Mouse (Mus musculus): ENCODE results near the gene Fhod1. TPM values are rescaled to one million over a fixed set of nuclear protein-coding genes. Genes with fewer than 3 reads are reported as not detected.

The Fhod1 gene
- total RNA-seq, 2 experiments from 2014 or later, result 2.6 to 2.7 TPM

- peak; percentile 96 to 99 for DNase-seq (ENCODE audit: extremely low spot score in 1 of 2, low spot score in 2 of 2)
- intact Hi-C loops (cut with DNase I), result no loop called here
Measured at GRCm38 (mm10) chr8:105326141-105326672, 21.5 kb downstream of the Fhod1 start, which contains the start of the genes Lrrc29 and Tmem208. TSS of gene Lrrc29 (minus strand) at chr8:105326278. TSS of gene Tmem208 (plus strand) at chr8:105326354.

GRCm38 (mm10) chr8:105325641-105326093, 22.1 kb downstream of the Fhod1 start:
- peak in 1 of 2 experiments; percentile 62 for DNase-seq (ENCODE audit: extremely low spot score in 1 of 2, low spot score in 2 of 2)
- intact Hi-C loops (cut with DNase I), result no loop called here

GRCm38 (mm10) chr8:105323183-105323582, 24.6 kb downstream of the Fhod1 start:
- intact Hi-C loops (cut with DNase I), result no loop called here
- DNase-seq (ENCODE audit: extremely low spot score in 1 of 2, low spot score in 2 of 2), result no peak

GRCm38 (mm10) chr8:105318662-105319190, 29.0 kb downstream of the Fhod1 start:
- intact Hi-C loops (cut with DNase I), result no loop called here

GRCm38 (mm10) chr8:105317941-105318340, 29.8 kb downstream of the Fhod1 start:
- DNase-seq (ENCODE audit: extremely low spot score in 1 of 2, low spot score in 2 of 2), result no peak
- intact Hi-C loops (cut with DNase I), result no loop called here

More at GRCm38 (mm10) chr8:105318662-105319190, 29.0 kb downstream of the Fhod1 start:
- DNase-seq (ENCODE audit: extremely low spot score in 1 of 2, low spot score in 2 of 2), result no peak

- intact Hi-C loops (cut with DNase I), result no loop called here
Measured at GRCm38 (mm10) chr8:105315073-105315769, 32.5 kb downstream of the Fhod1 start.

GRCm38 (mm10) chr8:105313622-105314402, 33.9 kb downstream of the Fhod1 start:
- intact Hi-C loops (cut with DNase I), result no loop called here
- no peak for DNase-seq (ENCODE audit: extremely low spot score in 1 of 2, low spot score in 2 of 2)

More at GRCm38 (mm10) chr8:105315073-105315769, 32.5 kb downstream of the Fhod1 start:
- DNase-seq (ENCODE audit: extremely low spot score in 1 of 2, low spot score in 2 of 2), result no peak

GRCm38 (mm10) chr8:105312891-105313481, 34.8 kb downstream of the Fhod1 start:
- DNase-seq (ENCODE audit: extremely low spot score in 1 of 2, low spot score in 2 of 2), result no peak
- intact Hi-C loops (cut with DNase I), result no loop called here

- intact Hi-C loops (cut with DNase I), result no loop called here
Measured at GRCm38 (mm10) chr8:105311718-105312117, 36.0 kb downstream of the Fhod1 start.

GRCm38 (mm10) chr8:105310118-105310517, 37.6 kb downstream of the Fhod1 start:
- no peak for DNase-seq (ENCODE audit: extremely low spot score in 1 of 2, low spot score in 2 of 2)
- intact Hi-C loops (cut with DNase I), result no loop called here

More at GRCm38 (mm10) chr8:105311718-105312117, 36.0 kb downstream of the Fhod1 start:
- DNase-seq (ENCODE audit: extremely low spot score in 1 of 2, low spot score in 2 of 2), result no peak

- DNase-seq (ENCODE audit: extremely low spot score in 1 of 2, low spot score in 2 of 2), result no peak
- intact Hi-C loops (cut with DNase I), result no loop called here
Measured at GRCm38 (mm10) chr8:105309142-105309847, 38.5 kb downstream of the Fhod1 start.

GRCm38 (mm10) chr8:105308428-105308827, 39.3 kb downstream of the Fhod1 start:
- no peak for DNase-seq (ENCODE audit: extremely low spot score in 1 of 2, low spot score in 2 of 2)
- intact Hi-C loops (cut with DNase I), result no loop called here

GRCm38 (mm10) chr8:105307670-105308069, 40.1 kb downstream of the Fhod1 start:
- no peak for DNase-seq (ENCODE audit: extremely low spot score in 1 of 2, low spot score in 2 of 2)
- intact Hi-C loops (cut with DNase I), result no loop called here

GRCm38 (mm10) chr8:105306146-105306691, 41.5 kb downstream of the Fhod1 start:
- intact Hi-C loops (cut with DNase I), result no loop called here
- DNase-seq (ENCODE audit: extremely low spot score in 1 of 2, low spot score in 2 of 2), result peak in 1 of 2 experiments; percentile 20

GRCm38 (mm10) chr8:105305211-105306145, 42.3 kb downstream of the Fhod1 start, which contains the start of gene Elmo3:
TSS of gene Elmo3 (plus strand) at chr8:105305601.
- intact Hi-C loops (cut with DNase I), result no loop called here
- DNase-seq (ENCODE audit: extremely low spot score in 1 of 2, low spot score in 2 of 2), result peak in 1 of 2 experiments; percentile 81

- intact Hi-C loops (cut with DNase I), result no loop called here
- peak in 1 of 2 experiments; percentile 37 for DNase-seq (ENCODE audit: extremely low spot score in 1 of 2, low spot score in 2 of 2)
Measured at GRCm38 (mm10) chr8:105304325-105305210, 43.2 kb downstream of the Fhod1 start.

Data from left cerebral cortex, postnatal 10 days (tissue).